Mouse (Mus musculus): ENCODE data around the gene Palld. TPM values are rescaled to one million over a fixed set of nuclear protein-coding genes. Genes with fewer than 3 reads are reported as not detected.

Gene Palld
- total RNA-seq, 2 experiments from 2014 or later = 280 to 283 TPM

DNA sequence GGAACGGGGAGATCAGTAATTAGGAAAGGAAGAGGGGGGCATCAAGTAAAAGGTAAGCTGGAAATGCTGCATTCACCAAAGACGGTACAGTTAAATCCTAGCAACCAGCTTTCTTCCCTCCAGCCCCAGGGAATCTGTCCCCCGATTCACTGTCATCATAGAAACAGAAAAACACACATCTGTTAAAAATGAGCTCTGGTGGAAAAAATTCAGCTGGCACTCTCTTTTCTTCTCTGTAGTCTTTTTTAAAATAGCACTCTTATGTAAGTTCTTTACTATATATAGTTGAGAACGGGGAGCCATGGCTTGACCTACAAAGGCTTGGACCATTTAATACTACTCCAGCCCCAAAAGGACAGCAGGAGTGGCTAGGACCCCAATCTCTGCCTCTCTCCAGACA, 332.8 kb downstream of the Palld start:
- intact Hi-C loops (cut with DNase I) = no loop called here

DNA sequence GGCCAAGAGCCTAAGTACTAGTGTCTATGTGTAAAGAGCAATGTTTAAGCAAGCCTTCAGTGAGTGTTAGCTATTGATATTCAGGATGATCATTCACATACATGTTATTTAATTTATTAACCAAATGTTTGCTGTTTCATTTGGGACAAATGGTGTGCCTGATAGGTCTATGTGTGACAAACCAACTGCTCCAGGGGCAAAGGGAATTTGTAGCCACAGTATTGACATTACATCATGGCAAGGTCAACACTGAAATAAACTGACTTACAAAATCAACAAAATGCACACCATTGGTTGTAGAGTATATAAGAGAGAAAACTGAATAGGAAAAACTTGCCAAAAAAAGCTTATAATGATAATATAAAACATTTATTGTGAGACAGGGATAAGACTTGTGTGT, 333.3 kb downstream of the Palld start:
- intact Hi-C loops (cut with DNase I) = no loop called here
- DNase-seq = no peak

More for the DNA sequence above, 332.8 kb downstream of the Palld start:
- no peak for DNase-seq

DNA sequence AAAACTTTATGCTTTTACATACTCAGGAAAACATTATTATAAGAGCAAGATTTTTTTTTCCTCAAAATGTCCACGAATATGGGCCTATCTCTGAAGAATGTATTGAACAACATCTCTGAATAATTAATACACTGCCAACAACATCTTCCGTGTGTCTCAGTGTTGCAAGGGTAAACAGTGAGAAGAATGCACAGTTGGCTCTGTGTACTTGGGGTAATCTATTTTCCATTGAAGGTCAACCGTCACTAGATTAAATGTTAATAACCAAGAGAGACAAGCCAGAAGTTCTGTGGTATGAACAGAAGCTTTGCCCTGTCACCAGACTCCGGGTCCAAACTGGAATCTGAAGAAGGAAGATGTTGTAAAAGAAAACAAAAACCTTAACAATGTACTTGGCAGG, 339.1 kb downstream of the Palld start:
- DNase-seq = no peak
- intact Hi-C loops (cut with DNase I) = no loop called here

- no peak for DNase-seq
- intact Hi-C loops (cut with DNase I) = no loop called here
These were observed 339.9 kb downstream of the Palld start for GRCm38 (mm10) chr8:61562626-61563025.

DNA sequence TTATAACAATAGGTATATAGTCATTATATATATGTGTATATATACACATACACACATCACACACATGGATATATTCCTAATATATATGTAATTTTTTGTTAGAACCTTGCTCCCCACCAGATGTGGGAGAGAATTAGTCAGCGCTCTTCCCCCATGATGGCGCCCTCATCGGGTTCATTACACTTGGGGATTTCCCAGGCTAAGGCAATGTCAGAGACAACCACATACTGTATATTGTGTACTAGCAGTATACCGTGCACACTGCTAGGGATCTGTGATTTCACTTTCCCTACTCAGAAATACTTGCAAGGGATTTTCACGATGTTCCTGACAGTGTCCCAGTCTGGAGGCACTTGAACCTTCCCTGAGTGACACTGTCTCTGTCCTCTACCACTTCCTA, 341.3 kb downstream of the Palld start:
- intact Hi-C loops (cut with DNase I) = no loop called here
- DNase-seq = no peak

GRCm38 (mm10) chr8:61559979-61560378, 342.5 kb downstream of the Palld start:
- DNase-seq = no peak
- intact Hi-C loops (cut with DNase I) = no loop called here

- DNase-seq = no peak
- intact Hi-C loops (cut with DNase I) = no loop called here
These were observed 343.0 kb downstream of the Palld start for GRCm38 (mm10) chr8:61559450-61559849.

DNA sequence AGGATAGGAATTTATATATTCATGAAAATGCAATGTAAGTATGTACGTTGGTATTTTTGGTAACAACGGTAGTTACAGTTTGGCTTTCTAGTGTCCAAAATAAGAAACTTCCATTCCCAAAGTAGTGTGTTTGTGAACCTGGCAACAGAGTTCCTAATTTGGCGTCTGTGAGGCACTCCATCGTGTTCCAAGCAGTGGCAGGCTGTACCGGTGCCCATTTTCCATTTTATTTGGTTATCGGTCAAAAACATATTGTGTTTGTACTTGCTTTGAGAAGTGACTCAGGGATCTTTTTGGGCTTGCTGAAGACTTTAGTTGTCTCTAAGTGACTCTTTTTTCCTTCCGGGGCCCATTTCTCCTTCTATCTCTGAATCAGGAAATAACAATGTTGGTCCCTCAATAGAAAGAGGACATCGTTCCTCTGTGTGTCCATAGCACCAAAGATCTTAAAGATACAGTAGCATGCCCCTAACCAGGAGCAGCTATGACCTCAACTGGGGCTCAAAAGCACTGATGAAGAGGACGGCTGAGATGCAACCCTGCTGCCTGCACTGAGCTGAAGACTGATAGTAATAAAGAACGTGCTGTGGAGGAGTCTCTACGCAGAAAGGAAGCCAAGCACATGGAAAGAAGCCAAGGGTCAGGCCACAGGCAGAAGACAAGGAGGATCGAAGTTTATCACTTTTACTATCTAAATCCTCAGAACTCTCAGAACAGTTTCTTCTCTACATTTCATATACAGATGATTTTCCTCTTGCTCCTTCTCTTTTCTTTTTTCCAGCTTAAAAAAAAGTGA, 344.2 kb downstream of the Palld start:
- peak in 1 of 2 experiments; percentile 42 for DNase-seq
- intact Hi-C loops (cut with DNase I) = no loop called here

DNA sequence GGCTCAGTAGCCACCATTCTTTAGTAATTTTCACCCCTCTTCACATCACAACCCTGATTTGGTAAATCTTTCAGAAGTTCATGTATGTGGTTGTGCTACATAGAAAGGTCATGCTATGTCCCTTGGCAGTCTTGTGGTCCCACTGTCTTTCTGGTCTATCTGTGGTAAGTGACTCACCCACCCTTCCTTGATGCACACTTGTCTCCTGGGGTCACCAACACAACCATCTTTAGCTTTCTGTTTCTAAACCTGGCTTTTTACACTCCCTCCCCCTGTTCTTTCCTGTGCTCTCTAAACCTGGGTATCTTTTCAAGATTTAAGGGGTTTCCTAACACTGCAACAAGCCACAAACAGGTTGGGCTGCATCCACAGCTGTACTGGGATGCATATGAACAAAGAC, 345.5 kb downstream of the Palld start:
- intact Hi-C loops (cut with DNase I) = no loop called here
- DNase-seq = no peak

DNA sequence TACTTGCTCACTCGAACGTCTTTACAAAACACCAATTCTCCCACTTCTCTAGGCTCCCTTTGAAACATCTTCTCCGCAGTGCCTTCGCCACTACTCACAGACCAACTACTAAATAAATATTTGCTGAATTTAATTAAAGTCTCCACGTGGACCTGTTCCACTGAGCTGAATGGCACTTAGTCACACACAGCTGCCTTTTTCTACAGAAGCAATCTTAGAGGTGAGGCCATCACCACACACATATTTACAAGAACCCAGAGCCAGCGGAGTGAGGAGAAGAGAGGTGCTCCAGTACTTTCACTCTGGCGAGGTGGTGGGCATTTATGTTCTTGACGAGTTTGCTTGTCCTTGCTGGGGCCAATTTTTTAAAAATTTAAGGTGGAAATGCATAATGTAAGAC, 346.3 kb downstream of the Palld start:
- no peak for DNase-seq
- intact Hi-C loops (cut with DNase I) = no loop called here

- DNase-seq = no peak
- intact Hi-C loops (cut with DNase I) = no loop called here
These were observed 347.1 kb downstream of the Palld start for GRCm38 (mm10) chr8:61555343-61555742.

DNA sequence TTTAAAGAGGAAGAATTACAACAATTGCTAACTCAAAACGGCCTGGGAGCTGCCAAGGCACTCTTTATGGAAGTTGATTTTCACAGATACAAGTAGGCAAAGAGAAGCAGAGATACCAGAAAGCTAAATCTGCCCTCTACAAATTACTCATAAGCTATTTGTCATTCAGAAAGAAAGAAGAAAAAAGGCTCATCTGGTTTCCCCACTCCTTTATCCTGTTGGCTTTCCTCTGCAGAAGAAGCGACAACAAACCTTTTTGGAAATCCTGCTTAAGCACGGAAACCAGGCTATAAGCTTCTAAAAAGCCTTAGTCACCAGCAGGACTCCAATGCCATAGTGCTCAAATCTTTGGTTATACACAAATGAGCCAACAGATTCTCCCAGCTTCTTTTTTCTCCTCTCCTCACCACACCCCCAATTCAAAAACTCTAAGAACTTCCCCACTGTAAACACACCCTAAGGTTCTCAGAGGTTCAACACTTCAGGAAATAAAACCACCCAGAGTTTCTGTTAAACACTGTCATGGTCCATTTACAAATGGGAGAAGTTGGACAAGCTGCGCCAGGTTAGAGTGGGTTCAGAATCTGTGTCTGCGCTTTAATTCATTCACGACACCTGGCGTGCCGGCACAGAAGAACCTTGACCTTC, 349.6 kb downstream of the Palld start:
- DNase-seq = no peak
- intact Hi-C loops (cut with DNase I) = no loop called here

DNA sequence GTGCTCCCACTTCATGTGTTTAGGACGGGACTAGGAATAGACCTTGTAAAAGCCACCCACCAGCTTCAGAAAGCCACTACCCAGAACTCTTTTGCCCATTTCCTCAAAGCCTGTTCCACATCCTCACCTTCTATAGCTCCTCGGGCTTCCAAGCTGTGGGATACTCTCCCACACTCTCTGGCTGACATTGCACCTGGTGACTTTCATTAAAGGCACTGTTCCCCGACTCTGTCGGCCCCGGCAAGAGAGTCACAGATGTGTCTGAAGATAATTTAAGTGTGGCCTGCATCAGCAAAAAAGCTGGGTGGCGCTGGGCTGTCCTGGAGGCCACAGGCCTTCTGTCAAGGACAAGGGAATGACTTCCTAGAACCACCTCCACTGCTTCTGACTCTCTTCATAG, 350.3 kb downstream of the Palld start:
- intact Hi-C loops (cut with DNase I) = no loop called here
- no peak for DNase-seq

GRCm38 (mm10) chr8:61550006-61550748, 352.3 kb downstream of the Palld start:
- intact Hi-C loops (cut with DNase I) = no loop called here
- DNase-seq = no peak

GRCm38 (mm10) chr8:61549585-61549984, 352.9 kb downstream of the Palld start:
- intact Hi-C loops (cut with DNase I) = no loop called here
- no peak for DNase-seq

- DNase-seq = peak; percentile 89 to 93
- intact Hi-C loops (cut with DNase I) = loop anchor here (1.0 to 5.0 kb wide), 3 partner anchors 146 to 522 kb away; no protein-coding TSS in a partner anchor
These were observed 362.5 kb downstream of the Palld start for GRCm38 (mm10) chr8:61539828-61540500.

GRCm38 (mm10) chr8:61537471-61537870, 365.0 kb downstream of the Palld start:
- intact Hi-C loops (cut with DNase I) = loop anchor here (5.0 kb wide), 2 partner anchors 220 to 525 kb away; no protein-coding TSS in a partner anchor
- DNase-seq = peak; percentile 66 to 71

GRCm38 (mm10) chr8:61535472-61535871, 367.0 kb downstream of the Palld start:
- intact Hi-C loops (cut with DNase I) = loop anchor here (5.0 kb wide), 2 partner anchors 222 to 527 kb away; no protein-coding TSS in a partner anchor
- no peak for DNase-seq

DNA sequence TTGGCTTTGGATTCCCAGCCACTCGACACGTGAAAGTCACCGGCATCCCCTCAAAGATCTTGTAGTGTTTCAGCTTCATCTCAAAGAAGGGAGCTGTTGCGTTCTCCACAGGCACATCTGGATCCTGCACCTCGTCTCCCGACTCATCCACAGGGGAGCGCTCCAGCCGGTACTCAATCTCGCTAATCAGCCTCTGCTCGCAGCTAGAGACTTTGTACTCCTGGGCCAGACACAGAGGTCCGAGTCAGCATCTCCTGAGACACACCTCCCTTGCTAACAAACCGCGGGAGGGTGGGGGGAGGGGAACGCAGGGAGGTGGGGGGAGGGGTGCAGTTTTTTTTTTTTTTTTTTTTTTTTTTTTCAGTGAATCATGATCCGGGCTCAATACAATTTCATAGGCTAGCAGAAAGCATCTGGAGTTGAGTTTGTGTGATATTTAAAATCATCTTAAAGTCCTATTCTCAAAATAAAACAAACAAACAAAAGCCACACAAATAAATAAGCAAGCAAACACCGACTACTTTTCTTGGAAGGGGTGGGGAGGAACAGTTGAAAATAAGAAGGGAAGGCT, 369.0 kb downstream of the Palld start:
- no peak for DNase-seq
- intact Hi-C loops (cut with DNase I) = no loop called here

DNA sequence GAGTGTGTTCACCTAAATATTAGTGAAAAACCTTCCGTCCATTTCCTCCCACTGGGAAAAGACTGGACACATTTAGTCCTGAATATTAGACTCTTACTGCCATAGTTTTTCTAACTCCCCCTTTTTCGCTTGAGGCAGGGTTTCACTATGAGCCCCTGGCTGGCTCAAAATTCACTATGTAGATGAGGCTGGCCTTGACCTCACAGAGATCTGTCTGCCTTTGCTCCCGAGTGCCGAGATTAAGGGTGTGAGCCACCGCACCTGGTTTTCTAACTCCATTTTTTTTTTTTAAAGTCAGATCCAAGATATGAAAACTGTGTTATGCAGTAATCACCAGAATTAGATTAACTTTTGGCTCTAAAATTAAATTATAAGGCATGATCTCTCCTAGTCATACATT, 369.7 kb downstream of the Palld start:
- intact Hi-C loops (cut with DNase I) = no loop called here
- no peak for DNase-seq
